Mouse (Mus musculus): ENCODE measurements around the gene Tmem198. TPM values are rescaled to one million over a fixed set of nuclear protein-coding genes. Genes with fewer than 3 reads are reported as not detected.

The Tmem198 gene
- polyA plus RNA-seq, 1 experiment: 0.78 TPM

- Histone ChIP-seq H3K27me3 (ENCODE audit: control insufficient read depth, insufficient read depth, insufficient read length) (no peaks in the 10 kb centered on the region), H3ac (ENCODE audit: control insufficient read depth, insufficient read length) (no peak overlapping the region), H3K4me2 (ENCODE audit: low read depth) (peak overlapping the region; percentile 58), H3K36me3 (ENCODE audit: control insufficient read depth, insufficient read depth) (no peaks in the 10 kb centered on the region), H3K79me2 (ENCODE audit: control insufficient read depth, insufficient read depth) (no peaks in the 10 kb centered on the region), H3K4me3 (no peak overlapping the region)
- peak; percentile 5 to 39 (median 14) for TF ChIP-seq MYOD1 (IDR thresholded peaks at IDR 0.05; ENCODE audit: control insufficient read depth in 1 of 3, insufficient read length in 2 of 3, low read depth in 2 of 3)
- TF ChIP-seq POLR2A (IDR thresholded peaks at IDR 0.05; ENCODE audit: insufficient read length, low read depth): no peak
- no peak for TF ChIP-seq TCF3 (IDR thresholded peaks at IDR 0.05; ENCODE audit: insufficient read length, low read depth)
- TF ChIP-seq USF1 (IDR thresholded peaks at IDR 0.05; ENCODE audit: low read depth): no peak
- peak in 2 of 3 experiments; percentile 34 to 55 for TF ChIP-seq MYOG (IDR thresholded peaks at IDR 0.05; ENCODE audit: control insufficient read depth in 1 of 3, insufficient read depth in 1 of 3, insufficient read length in 2 of 3, low read depth in 2 of 3)
- TF ChIP-seq MAX (IDR thresholded peaks at IDR 0.05; ENCODE audit: low read depth): no peak
- no peak for TF ChIP-seq REST (IDR thresholded peaks at IDR 0.05; ENCODE audit: insufficient read depth, insufficient read length)
- no peak for TF ChIP-seq TCF12 (IDR thresholded peaks at IDR 0.05; ENCODE audit: insufficient read depth, poor library complexity, severe bottlenecking)
- TF ChIP-seq SRF (IDR thresholded peaks at IDR 0.05; ENCODE audit: control insufficient read depth, insufficient read length, low read depth): no peak
Observed at GRCm38 (mm10) chr1:75467215-75467927, 12.0 kb upstream of the Tmem198 start.

- H3K27me3 ChIP-seq (ENCODE audit: control insufficient read depth, insufficient read depth, insufficient read length): no peaks in the 10 kb centered on the region
- H3ac ChIP-seq (ENCODE audit: control insufficient read depth, insufficient read length): no peak overlapping the region
- no peak overlapping the region for H3K4me3 ChIP-seq
- H3K79me2 ChIP-seq (ENCODE audit: control insufficient read depth, insufficient read depth): no peaks in the 10 kb centered on the region
- no peak overlapping the region for H3K4me2 ChIP-seq (ENCODE audit: low read depth)
- H3K36me3 ChIP-seq (ENCODE audit: control insufficient read depth, insufficient read depth): no peaks in the 10 kb centered on the region
- TF ChIP-seq E2F4 (IDR thresholded peaks at IDR 0.05; ENCODE audit: insufficient read depth): no peak
- no peak for TF ChIP-seq SRF (IDR thresholded peaks at IDR 0.05; ENCODE audit: control insufficient read depth, insufficient read length, low read depth)
- no peak for TF ChIP-seq REST (IDR thresholded peaks at IDR 0.05; ENCODE audit: insufficient read depth, insufficient read length)
- TF ChIP-seq TCF3 (IDR thresholded peaks at IDR 0.05; ENCODE audit: insufficient read length, low read depth): no peak
- no peak for TF ChIP-seq CEBPB (IDR thresholded peaks at IDR 0.05; ENCODE audit: insufficient read depth, poor library complexity, severe bottlenecking)
- TF ChIP-seq POLR2A (IDR thresholded peaks at IDR 0.05; ENCODE audit: insufficient read length, low read depth): no peak
- TF ChIP-seq USF1 (IDR thresholded peaks at IDR 0.05; ENCODE audit: low read depth): no peak
- TF ChIP-seq TCF12 (IDR thresholded peaks at IDR 0.05; ENCODE audit: insufficient read depth, poor library complexity, severe bottlenecking): no peak
- TF ChIP-seq MYOG (IDR thresholded peaks at IDR 0.05; ENCODE audit: control insufficient read depth in 1 of 3, insufficient read depth in 1 of 3, insufficient read length in 2 of 3, low read depth in 2 of 3): no peak
- no peak for TF ChIP-seq MYOD1 (IDR thresholded peaks at IDR 0.05; ENCODE audit: control insufficient read depth in 1 of 3, insufficient read length in 2 of 3, low read depth in 2 of 3)
- TF ChIP-seq POLR2AphosphoS2 (IDR thresholded peaks at IDR 0.05; ENCODE audit: insufficient read length, low read depth): no peak
- TF ChIP-seq MAX (IDR thresholded peaks at IDR 0.05; ENCODE audit: low read depth): no peak
Observed at GRCm38 (mm10) chr1:75469287-75469825, 10.0 kb upstream of the Tmem198 start.

- H3K36me3 ChIP-seq (ENCODE audit: control insufficient read depth, insufficient read depth): peaks cover 4% of the 10 kb centered on the region
- H3K79me2 ChIP-seq (ENCODE audit: control insufficient read depth, insufficient read depth): peaks cover 6% of the 10 kb centered on the region
- no peak overlapping the region for H3K4me2 ChIP-seq (ENCODE audit: low read depth)
- H3ac ChIP-seq (ENCODE audit: control insufficient read depth, insufficient read length): no peak overlapping the region
- TF ChIP-seq POLR2A (IDR thresholded peaks at IDR 0.05; ENCODE audit: insufficient read length, low read depth) (no peak), CEBPB (IDR thresholded peaks at IDR 0.05; ENCODE audit: insufficient read depth, poor library complexity, severe bottlenecking) (no peak), REST (IDR thresholded peaks at IDR 0.05; ENCODE audit: insufficient read depth, insufficient read length) (no peak), E2F4 (IDR thresholded peaks at IDR 0.05; ENCODE audit: insufficient read depth) (no peak), SRF (IDR thresholded peaks at IDR 0.05; ENCODE audit: control insufficient read depth, insufficient read length, low read depth) (no peak), MYOD1 (IDR thresholded peaks at IDR 0.05; ENCODE audit: control insufficient read depth in 1 of 3, insufficient read length in 2 of 3, low read depth in 2 of 3) (no peak), POLR2AphosphoS2 (IDR thresholded peaks at IDR 0.05; ENCODE audit: insufficient read length, low read depth) (no peak), MAX (IDR thresholded peaks at IDR 0.05; ENCODE audit: low read depth) (no peak)
- H3K27me3 ChIP-seq (ENCODE audit: control insufficient read depth, insufficient read depth, insufficient read length): no peaks in the 10 kb centered on the region
- no peak overlapping the region for H3K4me3 ChIP-seq
Observed at GRCm38 (mm10) chr1:75476441-75476840, 2.9 kb upstream of the Tmem198 start.

- H3K27me3 ChIP-seq (ENCODE audit: control insufficient read depth, insufficient read depth, insufficient read length): peaks cover under 1% of the 10 kb centered on the region
- peaks cover 6% of the 10 kb centered on the region for H3K79me2 ChIP-seq (ENCODE audit: control insufficient read depth, insufficient read depth)
- peaks cover 4% of the 10 kb centered on the region for H3K36me3 ChIP-seq (ENCODE audit: control insufficient read depth, insufficient read depth)
- TF ChIP-seq USF1 (IDR thresholded peaks at IDR 0.05; ENCODE audit: low read depth) (no peak), E2F4 (IDR thresholded peaks at IDR 0.05; ENCODE audit: insufficient read depth) (no peak), REST (IDR thresholded peaks at IDR 0.05; ENCODE audit: insufficient read depth, insufficient read length) (no peak), MYOG (IDR thresholded peaks at IDR 0.05; ENCODE audit: control insufficient read depth in 1 of 3, insufficient read depth in 1 of 3, insufficient read length in 2 of 3, low read depth in 2 of 3) (peak in 2 of 3 experiments; percentile 73 to 76), POLR2AphosphoS2 (IDR thresholded peaks at IDR 0.05; ENCODE audit: insufficient read length, low read depth) (no peak), TCF12 (IDR thresholded peaks at IDR 0.05; ENCODE audit: insufficient read depth, poor library complexity, severe bottlenecking) (no peak), CEBPB (IDR thresholded peaks at IDR 0.05; ENCODE audit: insufficient read depth, poor library complexity, severe bottlenecking) (no peak), TCF3 (IDR thresholded peaks at IDR 0.05; ENCODE audit: insufficient read length, low read depth) (no peak), MAX (IDR thresholded peaks at IDR 0.05; ENCODE audit: low read depth) (no peak), SRF (IDR thresholded peaks at IDR 0.05; ENCODE audit: control insufficient read depth, insufficient read length, low read depth) (no peak), POLR2A (IDR thresholded peaks at IDR 0.05; ENCODE audit: insufficient read length, low read depth) (no peak), MYOD1 (IDR thresholded peaks at IDR 0.05; ENCODE audit: control insufficient read depth in 1 of 3, insufficient read length in 2 of 3, low read depth in 2 of 3) (peak in 2 of 3 experiments; percentile 70 to 83)
- H3K4me3 ChIP-seq: peak overlapping the region; percentile 28
- peak overlapping the region; percentile 86 for H3K4me2 ChIP-seq (ENCODE audit: low read depth)
- H3ac ChIP-seq (ENCODE audit: control insufficient read depth, insufficient read length): no peak overlapping the region
Observed at GRCm38 (mm10) chr1:75477264-75477965, 1.9 kb upstream of the Tmem198 start.
